9 mouse cellular contexts compared by ENCODE assay signal in the genomic region with DNA sequence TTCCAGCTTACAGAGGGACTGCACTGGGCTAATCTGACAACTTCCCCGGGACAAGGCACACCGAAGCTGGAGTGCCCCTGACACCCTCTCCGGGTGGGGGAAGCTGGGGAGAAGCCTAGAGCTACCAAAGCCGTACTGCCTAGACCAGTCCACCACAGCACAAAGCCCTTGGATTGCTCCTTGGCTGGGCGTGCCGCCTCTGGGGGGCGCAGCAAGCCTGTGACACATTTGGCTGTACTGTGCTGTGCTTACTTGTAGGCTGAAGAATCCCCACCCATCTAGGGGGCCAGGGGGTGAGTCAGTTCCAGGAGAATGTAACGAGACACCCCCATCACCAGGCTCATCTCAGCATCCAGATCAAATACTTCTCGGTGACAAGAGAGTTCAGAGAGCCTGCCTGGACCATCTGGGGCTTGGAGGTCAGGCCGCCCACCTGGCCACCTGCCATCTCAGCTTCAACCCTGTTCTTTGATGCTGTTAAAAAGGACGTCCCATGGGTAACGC. TPM values are rescaled to one million over a fixed set of nuclear protein-coding genes. Genes with fewer than 3 reads are reported as not detected.
DNase-seq lines count a peak whose midpoint lies in the region; ATAC-seq and TF ChIP-seq lines count a peak whose summit lies in the region.
"Had no signal": no experiment of that assay in that cellular context is flagged by ENCODE, and none has a peak within 500 bp of the region (broad histone marks: within the 10 kb centered on the region; RNA-seq: fewer than 3 reads in every experiment).

No protein-coding gene starts in this region.

- no peak for DNase-seq in kidney, postnatal 14 days
- peak; percentile 42 for DNase-seq in 416B (ENCODE audit: low read depth)
- DNase-seq in MEL (ENCODE audit: low read depth, low spot score), result peak; percentile 18
- peak; percentile 41 for DNase-seq in liver, postnatal 0 days
- no peak for DNase-seq in frontal cortex, postnatal 25 days (ENCODE audit: low spot score in 2 of 2)

- no peak for TF ChIP-seq EP300 in MEL (IDR thresholded peaks at IDR 0.05; ENCODE audit: low read depth in 1 of 2, low read length in 2 of 2)
- TF ChIP-seq EP300 in liver, postnatal 0 days (IDR thresholded peaks at IDR 0.05; ENCODE audit: low read depth), result no peak

- TF ChIP-seq CTCF in MEL (IDR thresholded peaks at IDR 0.05 in 2 of 3, conservative IDR thresholded peaks at IDR 0.05 in 1 of 3; ENCODE audit: control insufficient read depth in 1 of 3, insufficient read depth in 1 of 3, low read depth in 2 of 3, low read length in 3 of 3, poor library complexity in 1 of 3, severe bottlenecking in 1 of 3), result peak; percentile 7 to 14 (median 13); a peak in 2 of 6 replicates
- peak; percentile 62 for TF ChIP-seq CTCF in liver, postnatal 0 days (IDR thresholded peaks at IDR 0.05; ENCODE audit: low read depth)

- no peaks in the 10 kb centered on the region for H3K79me2 ChIP-seq in MEL (ENCODE audit: control insufficient read depth, insufficient read depth, low read length, poor library complexity)

- no peak overlapping the region for H3K4me2 ChIP-seq in kidney, embryonic 15.5 days
- H3K4me2 ChIP-seq in liver, postnatal 0 days (ENCODE audit: low read depth, low read length), result no peak overlapping the region
- H3K4me2 ChIP-seq: forebrain, embryonic 15.5 days; hindbrain, embryonic 13.5 days had no signal

- peaks cover 75% of the 10 kb centered on the region for H3K36me3 ChIP-seq in kidney, embryonic 15.5 days
- no peaks in the 10 kb centered on the region for H3K36me3 ChIP-seq in MEL (ENCODE audit: control insufficient read depth in 1 of 2, insufficient read depth in 2 of 2, low read length in 2 of 2)
- peaks cover 50% of the 10 kb centered on the region for H3K36me3 ChIP-seq in liver, postnatal 0 days (replicated peaks; ENCODE audit: insufficient read depth, low read length)

- H3K9ac ChIP-seq in kidney, embryonic 15.5 days, result no peak overlapping the region
- H3K9ac ChIP-seq in MEL (ENCODE audit: control insufficient read depth, low read depth, low read length, poor library complexity, severe bottlenecking), result no peak overlapping the region
- H3K9ac ChIP-seq in liver, postnatal 0 days (replicated peaks), result no peak overlapping the region
- H3K9ac ChIP-seq: forebrain, embryonic 15.5 days; hindbrain, embryonic 13.5 days had no signal

- TF ChIP-seq RAD21 in MEL (IDR thresholded peaks at IDR 0.05; ENCODE audit: low read depth, low read length), result no peak

- no peak overlapping the region for H3K4me3 ChIP-seq in kidney, embryonic 15.5 days (replicated peaks)
- no peak overlapping the region for H3K4me3 ChIP-seq in MEL (ENCODE audit: control insufficient read depth in 1 of 2, insufficient read depth in 1 of 2, low read depth in 2 of 2, low read length in 2 of 2)
- no peak overlapping the region for H3K4me3 ChIP-seq in liver, postnatal 0 days (ENCODE audit: low read depth, low read length)
- H3K4me3 ChIP-seq: forebrain, embryonic 15.5 days; hindbrain, embryonic 13.5 days had no signal

- 66% methylated on average over 12 of the region's 12 CpGs for whole genome bisulfite sequencing in kidney, embryonic 15.5 days
- WGBS in liver, postnatal 0 days (ENCODE audit: insufficient replicate concordance), result 70% methylated on average over 12 of the region's 12 CpGs

- peaks cover 12% of the 10 kb centered on the region; the same call in 1 of the 2 replicates for H3K4me1 ChIP-seq in kidney, embryonic 15.5 days
- peaks cover 0 to 6% of the 10 kb centered on the region in 2 experiments; a peak in 1 of 4 replicates for H3K4me1 ChIP-seq in MEL (ENCODE audit: control insufficient read depth in 1 of 2, insufficient read depth in 2 of 2, low read length in 2 of 2)
- no peaks in the 10 kb centered on the region for H3K4me1 ChIP-seq in liver, postnatal 0 days (ENCODE audit: insufficient read depth)
- H3K4me1 ChIP-seq: forebrain, embryonic 15.5 days; hindbrain, embryonic 13.5 days had no signal

- peak; percentile 31; the same call in 1 of the 2 replicates for ATAC-seq in kidney, embryonic 15.5 days (replicated peaks; ENCODE audit: low FRiP score)
- ATAC-seq in liver, postnatal 0 days, result no peak
- no peak for ATAC-seq in megakaryocyte-erythroid progenitor cell, adult 5-6 weeks (replicated peaks; ENCODE audit: low FRiP score, low TSS enrichment, poor library complexity, severe bottlenecking)

- H3K27me3 ChIP-seq in kidney, embryonic 15.5 days, result no peaks in the 10 kb centered on the region
- H3K27me3 ChIP-seq in MEL (ENCODE audit: control insufficient read depth in 1 of 2, insufficient read depth in 2 of 2, low read length in 2 of 2), result no peaks in the 10 kb centered on the region
- H3K27me3 ChIP-seq in liver, postnatal 0 days (ENCODE audit: insufficient read depth, low read length), result no peaks in the 10 kb centered on the region
- H3K27me3 ChIP-seq: forebrain, embryonic 15.5 days; hindbrain, embryonic 13.5 days had no signal

- no peaks in the 10 kb centered on the region for H3K9me3 ChIP-seq in kidney, embryonic 15.5 days (replicated peaks)
- H3K9me3 ChIP-seq in MEL (replicated peaks; ENCODE audit: insufficient read depth, low read length), result no peaks in the 10 kb centered on the region
- H3K9me3 ChIP-seq in liver, postnatal 0 days (ENCODE audit: low read length), result no peaks in the 10 kb centered on the region
- H3K9me3 ChIP-seq: forebrain, embryonic 15.5 days; hindbrain, embryonic 13.5 days had no signal

- no peak for TF ChIP-seq POLR2A in MEL (IDR thresholded peaks at IDR 0.05; ENCODE audit: control insufficient read depth in 1 of 2, insufficient read depth in 1 of 2, low read depth in 1 of 2, low read length in 2 of 2, poor library complexity in 1 of 2)

- H3K27ac ChIP-seq in kidney, embryonic 15.5 days, result no peak overlapping the region
- H3K27ac ChIP-seq in MEL (ENCODE audit: control insufficient read depth, low read depth, low read length), result no peak overlapping the region
- no peak overlapping the region for H3K27ac ChIP-seq in liver, postnatal 0 days (ENCODE audit: low read depth)
- H3K27ac ChIP-seq: forebrain, embryonic 15.5 days; hindbrain, embryonic 13.5 days had no signal

TF ChIP-seq in MEL, 35 proteins besides CTCF, POLR2A, EP300 and RAD21:
- no peak for TF ChIP-seq GABPA (IDR thresholded peaks at IDR 0.05; ENCODE audit: low read depth, low read length)
- TF ChIP-seq CHD2 (IDR thresholded peaks at IDR 0.05; ENCODE audit: low read length), result no peak
- TF ChIP-seq SMC3 (IDR thresholded peaks at IDR 0.05; ENCODE audit: low read depth, low read length), result peak; percentile 9; the same call in 1 of the 2 replicates

RNA-seq across cellular contexts. Expression of a gene that starts 10.9 kb away (rescaled TPM):
- 14.1 and 18.2 TPM in 2 replicates for polyA plus RNA-seq in kidney, embryonic 15.5 days (2015; fragmentation: Nextera tagmentation; extraction: Ambion mirVana)
- 5.8 and 6.0 TPM in 2 replicates for total RNA-seq in MEL (2012; rRNA removed)
- polyA plus RNA-seq in MEL (2012; ENCODE audit: insufficient read depth in 1 of 2, insufficient read length in 2 of 2, low read depth in 1 of 2, low replicate concordance in 2 of 2, missing spikeins in 1 of 2), result 10 to 100 TPM in 1 of 2 experiments, not detected in 1; 13.6 TPM
- 3.6 and 3.9 TPM in 2 replicates for polyA plus RNA-seq in liver, postnatal 0 days (2015; fragmentation: Nextera tagmentation; extraction: Ambion mirVana)
- total RNA-seq in megakaryocyte-erythroid progenitor cell, adult 5-6 weeks (2014; fragmentation: Nextera tagmentation), result 8.2 and 13.8 TPM in 2 replicates
- 3.6 and 3.7 TPM in 2 replicates for total RNA-seq in megakaryocyte-erythroid progenitor cell, adult 5-6 weeks (2017)

RNA-seq across cellular contexts. Expression of a gene that starts 33.0 kb away (rescaled TPM):
- 0.04 and 0.08 TPM in 2 replicates for polyA plus RNA-seq in kidney, embryonic 15.5 days (2015; fragmentation: Nextera tagmentation; extraction: Ambion mirVana)
- total RNA-seq in MEL (2012; rRNA removed), result 0.92 and 1.7 TPM in 2 replicates
- under 1 TPM in 1 of 2 experiments, not detected in 1; 0.49 TPM for polyA plus RNA-seq in MEL (2012; ENCODE audit: insufficient read depth in 1 of 2, insufficient read length in 2 of 2, low read depth in 1 of 2, low replicate concordance in 2 of 2, missing spikeins in 1 of 2)
- polyA plus RNA-seq in liver, postnatal 0 days (2015; fragmentation: Nextera tagmentation; extraction: Ambion mirVana), result 0.92 and 1.2 TPM in 2 replicates
- total RNA-seq in megakaryocyte-erythroid progenitor cell, adult 5-6 weeks (2014; fragmentation: Nextera tagmentation), result 3.2 and 4.5 TPM in 2 replicates
- 3.5 and 4.0 TPM in 2 replicates for total RNA-seq in megakaryocyte-erythroid progenitor cell, adult 5-6 weeks (2017)
- polyA plus RNA-seq: forebrain, embryonic 15.5 days had no signal

RNA-seq across cellular contexts. Expression of a gene that starts 36.0 kb away (rescaled TPM):
- 22.5 and 28.9 TPM in 2 replicates for polyA plus RNA-seq in kidney, embryonic 15.5 days (2015; fragmentation: Nextera tagmentation; extraction: Ambion mirVana)
- 3.8 and 4.8 TPM in 2 replicates for total RNA-seq in MEL (2012; rRNA removed)
- polyA plus RNA-seq in MEL (2012; ENCODE audit: insufficient read depth in 1 of 2, insufficient read length in 2 of 2, low read depth in 1 of 2, low replicate concordance in 2 of 2, missing spikeins in 1 of 2), result 10 to 100 TPM in 1 of 2 experiments, not detected in 1; 14.9 TPM
- polyA plus RNA-seq in liver, postnatal 0 days (2015; fragmentation: Nextera tagmentation; extraction: Ambion mirVana), result 1.9 and 2.0 TPM in 2 replicates
- 0.42 and 0.49 TPM in 2 replicates for total RNA-seq in megakaryocyte-erythroid progenitor cell, adult 5-6 weeks (2014; fragmentation: Nextera tagmentation)
- total RNA-seq in megakaryocyte-erythroid progenitor cell, adult 5-6 weeks (2017), result not detected in 2 replicates

RNA-seq across cellular contexts. Expression of a gene that starts 48.4 kb away (rescaled TPM):
- polyA plus RNA-seq in kidney, embryonic 15.5 days (2015; fragmentation: Nextera tagmentation; extraction: Ambion mirVana), result 2.5 and 3.7 TPM in 2 replicates
- not detected in 2 replicates for total RNA-seq in MEL (2012; rRNA removed)
- polyA plus RNA-seq in MEL (2012; ENCODE audit: insufficient read depth in 1 of 2, insufficient read length in 2 of 2, low read depth in 1 of 2, low replicate concordance in 2 of 2, missing spikeins in 1 of 2), result not detected
- 5.5 and 6.9 TPM in 2 replicates for polyA plus RNA-seq in liver, postnatal 0 days (2015; fragmentation: Nextera tagmentation; extraction: Ambion mirVana)
- 0.22 TPM in 1 of 2 replicates, not detected in the other for total RNA-seq in megakaryocyte-erythroid progenitor cell, adult 5-6 weeks (2014; fragmentation: Nextera tagmentation)
- total RNA-seq in megakaryocyte-erythroid progenitor cell, adult 5-6 weeks (2017), result 0.23 TPM in 1 of 2 replicates, not detected in the other

Comparison
In these comparisons a context has a peak if more than half of its experiments do, and no peak if none do; other contexts are left out.
1. DNase-seq: peak in 416B (single experiment), MEL (single experiment) and liver, postnatal 0 days (single experiment); none in kidney, postnatal 14 days (single experiment) and frontal cortex, postnatal 25 days (0 of 2).